Mouse (Mus musculus) thymus, postnatal 36 days (tissue): Measurements from ENCODE around the gene Btbd35f11.
"Not testable (repeated sequence)": the region's sequence is repeated elsewhere in the genome, so short reads cannot be mapped to it uniquely, and the experiment has no call there.

Experiments
- DNase-seq, 2 experiments: peaks; one replicate each; pipeline ENCODE4 v3.0.0; 2022; ENCODE audit warnings: mixed read lengths in 2 of 2

Btbd35f11 gene

DNA sequence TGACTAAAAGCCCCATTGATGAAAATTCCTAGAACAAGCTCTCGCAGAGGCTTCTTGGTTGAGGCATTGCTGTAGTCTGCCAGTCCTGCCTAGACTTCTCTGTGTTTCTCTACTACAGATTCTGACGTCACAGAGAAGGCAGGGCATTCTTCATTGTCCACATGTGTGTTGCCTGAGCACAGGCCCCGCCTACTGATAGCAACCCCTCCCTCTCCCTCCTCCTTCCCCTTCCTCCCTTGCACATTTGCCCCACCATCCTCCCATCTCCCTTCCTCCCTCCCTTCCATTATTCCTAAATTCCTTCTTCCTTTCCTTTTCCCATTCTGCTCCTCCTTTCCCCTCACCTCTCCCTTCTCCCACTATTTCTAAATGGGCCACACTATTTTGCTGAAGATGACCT lies at the start of gene Btbd35f11:
TSS of gene Btbd35f11 (minus strand) at position 101 of the 400 bp plus-strand sequence.
- not testable (repeated sequence) for DNase-seq

DNA sequence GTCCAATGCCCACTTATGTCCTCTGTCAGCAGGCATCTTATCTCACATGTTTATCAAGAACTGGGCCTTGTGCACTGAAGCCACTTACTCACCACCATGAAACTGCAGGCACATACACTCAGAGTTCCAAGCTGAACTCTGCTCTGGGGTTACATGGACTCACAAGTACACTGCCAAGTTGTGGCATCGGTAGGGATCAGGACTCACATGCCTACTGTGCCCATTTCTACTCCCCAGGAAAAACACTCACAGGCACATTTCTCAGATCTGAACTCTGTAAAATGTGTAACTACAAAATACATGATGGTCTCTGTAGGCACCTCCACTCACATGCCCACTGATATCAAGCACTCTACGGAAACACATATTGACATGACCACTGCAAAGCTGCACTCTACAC lies 33.5 kb downstream of the Btbd35f11 start:
- DNase-seq = peak in 1 of 2 experiments; percentile 3
